Comparison of ENCODE assay signal across 10 mouse cellular contexts in genomic region chr17:34218675-34219074, GRCm38 (mm10). TPM values are rescaled to one million over a fixed set of nuclear protein-coding genes. Genes with fewer than 3 reads are reported as not detected.
DNase-seq lines count a peak whose midpoint lies in the region; ATAC-seq lines count a peak whose summit lies in the region.
"Had no signal": no experiment of that assay in that cellular context is flagged by ENCODE, and none has a peak within 500 bp of the region (broad histone marks: within the 10 kb centered on the region; RNA-seq: fewer than 3 reads in every experiment).

No protein-coding gene starts in this region.

- no peak for ATAC-seq in embryonic facial prominence, embryonic 14.5 days (ENCODE audit: low read depth)
- ATAC-seq in forebrain, embryonic 12.5 days (ENCODE audit: low FRiP score), result no peak

- H3K27me3 ChIP-seq in embryonic facial prominence, embryonic 14.5 days (replicated peaks; ENCODE audit: control insufficient read depth, insufficient read depth, low read length), result peaks cover 18% of the 10 kb centered on the region
- peaks cover 23% of the 10 kb centered on the region for H3K27me3 ChIP-seq in embryonic facial prominence, embryonic 10.5 days (replicated peaks; ENCODE audit: low read depth, poor library complexity, severe bottlenecking)
- H3K27me3 ChIP-seq in forebrain, embryonic 12.5 days, result peaks cover 23% of the 10 kb centered on the region

- no peak overlapping the region for H3K4me2 ChIP-seq in embryonic facial prominence, embryonic 14.5 days (ENCODE audit: low read depth, low read length)
- H3K4me2 ChIP-seq in forebrain, embryonic 12.5 days, result no peak overlapping the region

- no peak overlapping the region for H3K9ac ChIP-seq in embryonic facial prominence, embryonic 14.5 days (ENCODE audit: low read depth, low read length)
- no peak overlapping the region for H3K9ac ChIP-seq in forebrain, embryonic 12.5 days

- peak; percentile 33 for DNase-seq in embryonic facial prominence, embryonic 14.5 days (ENCODE audit: low spot score)
- DNase-seq in embryonic facial prominence, embryonic 10.5 days (ENCODE audit: low spot score), result no peak
- DNase-seq in right cerebral cortex, adult 18-20 months, result peak; percentile 41
- no peak for DNase-seq in right cerebral cortex, postnatal 4 days
- DNase-seq in gastrocnemius, postnatal 14 days, result peak; percentile 72
- peak; percentile 25 to 33 for DNase-seq in left cerebral cortex, postnatal 25 days (ENCODE audit: low spot score in 2 of 2)
- DNase-seq in thymus, postnatal 4 days, result peak; percentile 40

- 81% methylated on average over 10 of the region's 11 CpGs for WGBS in embryonic facial prominence, embryonic 14.5 days
- 90% methylated on average over 11 of the region's 11 CpGs for WGBS in embryonic facial prominence, embryonic 10.5 days
- WGBS in forebrain, embryonic 12.5 days, result 84% methylated on average over 11 of the region's 11 CpGs

- no peaks in the 10 kb centered on the region for H3K4me1 ChIP-seq in embryonic facial prominence, embryonic 14.5 days (ENCODE audit: control insufficient read depth, insufficient read depth, low read length)
- no peaks in the 10 kb centered on the region for H3K4me1 ChIP-seq in embryonic facial prominence, embryonic 10.5 days
- no peaks in the 10 kb centered on the region for H3K4me1 ChIP-seq in forebrain, embryonic 12.5 days

- H3K9me3 ChIP-seq in embryonic facial prominence, embryonic 14.5 days (ENCODE audit: control insufficient read depth, low read length), result no peaks in the 10 kb centered on the region
- peaks cover 6% of the 10 kb centered on the region; the same call in 1 of the 2 replicates for H3K9me3 ChIP-seq in embryonic facial prominence, embryonic 10.5 days
- H3K9me3 ChIP-seq in forebrain, embryonic 12.5 days, result no peaks in the 10 kb centered on the region

- no peaks in the 10 kb centered on the region for H3K36me3 ChIP-seq in embryonic facial prominence, embryonic 14.5 days (ENCODE audit: control insufficient read depth, insufficient read depth, low read length)
- H3K36me3 ChIP-seq in embryonic facial prominence, embryonic 10.5 days (replicated peaks), result no peaks in the 10 kb centered on the region
- H3K36me3 ChIP-seq in forebrain, embryonic 12.5 days (replicated peaks), result no peaks in the 10 kb centered on the region

- H3K4me3 ChIP-seq in embryonic facial prominence, embryonic 14.5 days (ENCODE audit: low read depth, low read length), result no peak overlapping the region
- H3K4me3 ChIP-seq in embryonic facial prominence, embryonic 10.5 days, result no peak overlapping the region
- no peak overlapping the region for H3K4me3 ChIP-seq in forebrain, embryonic 12.5 days (replicated peaks)

- intact Hi-C loops in gastrocnemius, postnatal 14 days (cut with DNase I; ENCODE audit: low total_unique reads), result no loop called here
- intact Hi-C loops in left cerebral cortex, postnatal 25 days (cut with DNase I), result no loop called here

- H3K27ac ChIP-seq in embryonic facial prominence, embryonic 14.5 days (replicated peaks; ENCODE audit: low read depth, low read length), result no peak overlapping the region
- H3K27ac ChIP-seq in embryonic facial prominence, embryonic 10.5 days (replicated peaks), result no peak overlapping the region
- no peak overlapping the region for H3K27ac ChIP-seq in forebrain, embryonic 12.5 days

RNA-seq across cellular contexts. Expression of gene Tap2, which starts 15.3 kb away (rescaled TPM):
- polyA plus RNA-seq in embryonic facial prominence, embryonic 14.5 days (2014; fragmentation: Nextera tagmentation; extraction: Ambion mirVana), result 3.3 and 4.1 TPM in 2 replicates
- polyA plus RNA-seq in embryonic facial prominence, embryonic 10.5 days (2016; fragmentation: Nextera tagmentation; extraction: Ambion mirVana), result 0.56 and 1.1 TPM in 2 replicates
- total RNA-seq in gastrocnemius, postnatal 14 days (2021), result 1 to 10 TPM; 4.7 to 5.3 TPM
- total RNA-seq in left cerebral cortex, postnatal 25 days (2021), result 1 to 10 TPM; 5.2 to 5.4 TPM
- polyA plus RNA-seq in forebrain, embryonic 12.5 days (2016; fragmentation: Nextera tagmentation; extraction: Ambion mirVana), result 0.47 and 1.1 TPM in 2 replicates

RNA-seq across cellular contexts. Expression of gene H2-Ob, which starts 20.0 kb away (rescaled TPM):
- 0.24 TPM in 1 of 2 replicates, not detected in the other for polyA plus RNA-seq in embryonic facial prominence, embryonic 14.5 days (2014; fragmentation: Nextera tagmentation; extraction: Ambion mirVana)
- polyA plus RNA-seq in embryonic facial prominence, embryonic 10.5 days (2016; fragmentation: Nextera tagmentation; extraction: Ambion mirVana), result not detected in 2 replicates
- under 1 TPM in 1 of 2 experiments, not detected in 1; 0.13 TPM for total RNA-seq in gastrocnemius, postnatal 14 days (2021)
- total RNA-seq in left cerebral cortex, postnatal 25 days (2021), result under 1 TPM in 1 of 2 experiments, not detected in 1; 0.23 TPM
- not detected in 2 replicates for polyA plus RNA-seq in forebrain, embryonic 12.5 days (2016; fragmentation: Nextera tagmentation; extraction: Ambion mirVana)
- polyA plus RNA-seq: C2C12; neural tube, embryonic 14.5 days had no signal

RNA-seq across cellular contexts. Expression of gene Psmb8, which starts 21.2 kb away (rescaled TPM):
- 10.0 and 12.1 TPM in 2 replicates for polyA plus RNA-seq in embryonic facial prominence, embryonic 14.5 days (2014; fragmentation: Nextera tagmentation; extraction: Ambion mirVana)
- 1.3 and 1.7 TPM in 2 replicates for polyA plus RNA-seq in embryonic facial prominence, embryonic 10.5 days (2016; fragmentation: Nextera tagmentation; extraction: Ambion mirVana)
- total RNA-seq in gastrocnemius, postnatal 14 days (2021), result 1 to 10 TPM; 2.9 to 3.4 TPM
- total RNA-seq in left cerebral cortex, postnatal 25 days (2021), result 1 to 10 TPM; 2.0 to 4.1 TPM
- 0.53 and 1.7 TPM in 2 replicates for polyA plus RNA-seq in forebrain, embryonic 12.5 days (2016; fragmentation: Nextera tagmentation; extraction: Ambion mirVana)

RNA-seq across cellular contexts. Expression of gene Psmb9, which starts 31.1 kb away (rescaled TPM):
- 2.8 and 3.8 TPM in 2 replicates for polyA plus RNA-seq in embryonic facial prominence, embryonic 14.5 days (2014; fragmentation: Nextera tagmentation; extraction: Ambion mirVana)
- 0.57 and 0.93 TPM in 2 replicates for polyA plus RNA-seq in embryonic facial prominence, embryonic 10.5 days (2016; fragmentation: Nextera tagmentation; extraction: Ambion mirVana)
- 1 to 10 TPM; 1.8 to 2.0 TPM for total RNA-seq in gastrocnemius, postnatal 14 days (2021)
- 1 to 10 TPM in 1 of 2 experiments, under 1 TPM in 1; 0.53 to 1.4 TPM for total RNA-seq in left cerebral cortex, postnatal 25 days (2021)
- polyA plus RNA-seq in forebrain, embryonic 12.5 days (2016; fragmentation: Nextera tagmentation; extraction: Ambion mirVana), result 0.78 and 1.1 TPM in 2 replicates

RNA-seq across cellular contexts. Expression of gene Tap1, which starts 31.3 kb away (rescaled TPM):
- polyA plus RNA-seq in embryonic facial prominence, embryonic 14.5 days (2014; fragmentation: Nextera tagmentation; extraction: Ambion mirVana), result 5.1 and 7.4 TPM in 2 replicates
- 2.8 and 2.9 TPM in 2 replicates for polyA plus RNA-seq in embryonic facial prominence, embryonic 10.5 days (2016; fragmentation: Nextera tagmentation; extraction: Ambion mirVana)
- total RNA-seq in gastrocnemius, postnatal 14 days (2021), result 1 to 10 TPM; 1.7 to 2.6 TPM
- 1 to 10 TPM; 1.5 to 1.8 TPM for total RNA-seq in left cerebral cortex, postnatal 25 days (2021)
- polyA plus RNA-seq in forebrain, embryonic 12.5 days (2016; fragmentation: Nextera tagmentation; extraction: Ambion mirVana), result 1.3 and 2.2 TPM in 2 replicates

Comparison
In these comparisons a context has a peak if more than half of its experiments do, and no peak if none do; other contexts are left out.
1. DNase-seq: peak in embryonic facial prominence, embryonic 14.5 days (single experiment), right cerebral cortex, adult 18-20 months (single experiment), gastrocnemius, postnatal 14 days (single experiment), left cerebral cortex, postnatal 25 days (2 of 2) and thymus, postnatal 4 days (single experiment); none in embryonic facial prominence, embryonic 10.5 days (single experiment) and right cerebral cortex, postnatal 4 days (single experiment).